Mouse (Mus musculus) forebrain, postnatal 0 days (tissue): Measurements from ENCODE around the gene Kiss1. TPM values are rescaled to one million over a fixed set of nuclear protein-coding genes. Genes with fewer than 3 reads are reported as not detected.
"Not testable (repeated sequence)": the region's sequence is repeated elsewhere in the genome, so short reads cannot be mapped to it uniquely, and the experiment has no call there.

Source experiments
- ATAC-seq: fragments of 200-750 bp; cut with Nextera tagmentation; 2 replicates; pipeline ENCODE4 v1.8.0; 2017; ENCODE audit warnings: mild to moderate bottlenecking, moderate library complexity
- DNase-seq: peaks from one replicate; pipeline ENCODE4 v3.0.0-alpha.2; 2015
- H3K27ac ChIP-seq: fragments of 300-500 bp; sonication (generic); 2 replicates; pipeline ENCODE4 v1.5.1; 2014; ENCODE audit warnings: low read depth, mild to moderate bottlenecking, antibody characterized with exemption, low read length, moderate library complexity, mixed read lengths
- H3K27me3 ChIP-seq: fragments of 300-500 bp; sonication (generic); 2 replicates; pipeline ENCODE4 v1.6.1; 2014; ENCODE audit warnings: mild to moderate bottlenecking, low read length, mixed read lengths; ENCODE audit not compliant: insufficient read depth
- H3K36me3 ChIP-seq: fragments of 300-500 bp; sonication (generic); 2 replicates; pipeline ENCODE4 v1.6.1; 2014; ENCODE audit warnings: mild to moderate bottlenecking, moderate library complexity; ENCODE audit not compliant: insufficient read depth
- H3K4me1 ChIP-seq: fragments of 300-500 bp; sonication (generic); 2 replicates; pipeline ENCODE4 v1.6.1; 2014; ENCODE audit warnings: antibody characterized with exemption; ENCODE audit not compliant: insufficient read depth
- H3K4me2 ChIP-seq: fragments of 300-500 bp; sonication (generic); 2 replicates; pipeline ENCODE4 v1.6.1; 2014; ENCODE audit warnings: low read depth, mild to moderate bottlenecking, moderate library complexity
- H3K4me3 ChIP-seq: fragments of 300-500 bp; sonication (generic); 2 replicates; pipeline ENCODE4 v1.5.1; 2014; ENCODE audit warnings: low read depth, low read length, mixed read lengths
- H3K9ac ChIP-seq: fragments of 300-500 bp; sonication (generic); 2 replicates; pipeline ENCODE4 v1.6.1; 2014; ENCODE audit warnings: mild to moderate bottlenecking
- H3K9me3 ChIP-seq: fragments of 300-500 bp; sonication (generic); 2 replicates; pipeline ENCODE4 v1.6.1; 2016; ENCODE audit warnings: low read length
- CTCF ChIP-seq: sonication (generic); IDR thresholded peaks from 2 replicates; pipeline ENCODE4 v1.5.1; 2016; ENCODE audit warnings: antibody characterized with exemption, control low read depth, low read depth
- WGBS: fragments of 180-500 bp; shearing (Covaris S2); extraction: QIAGEN DNeasy Blood & Tissue Kit; methylation state at CpG from one replicate; pipeline ENCODE4 v1.1.7; 2014; 5-methylcytosine and 5-hydroxymethylcytosine counted together
- polyA plus RNA-seq: library from polyadenylated mRNA; unstranded; fragments of >200 nt; fragmentation: Nextera tagmentation; extraction: Ambion mirVana; gene quantifications from 2 replicates; pipeline ENCODE4 v1.2.1, GENCODE M21; 2015
- total RNA-seq: library from RNA; depleted of rRNA; stranded (reverse); fragments of >200 nt; gene quantifications from 2 replicates; pipeline ENCODE4 v1.2.3, GENCODE M21; 2014

Kiss1 gene
- total and polyA plus RNA-seq, 2 experiments from 2014 or later: not detected

DNA sequence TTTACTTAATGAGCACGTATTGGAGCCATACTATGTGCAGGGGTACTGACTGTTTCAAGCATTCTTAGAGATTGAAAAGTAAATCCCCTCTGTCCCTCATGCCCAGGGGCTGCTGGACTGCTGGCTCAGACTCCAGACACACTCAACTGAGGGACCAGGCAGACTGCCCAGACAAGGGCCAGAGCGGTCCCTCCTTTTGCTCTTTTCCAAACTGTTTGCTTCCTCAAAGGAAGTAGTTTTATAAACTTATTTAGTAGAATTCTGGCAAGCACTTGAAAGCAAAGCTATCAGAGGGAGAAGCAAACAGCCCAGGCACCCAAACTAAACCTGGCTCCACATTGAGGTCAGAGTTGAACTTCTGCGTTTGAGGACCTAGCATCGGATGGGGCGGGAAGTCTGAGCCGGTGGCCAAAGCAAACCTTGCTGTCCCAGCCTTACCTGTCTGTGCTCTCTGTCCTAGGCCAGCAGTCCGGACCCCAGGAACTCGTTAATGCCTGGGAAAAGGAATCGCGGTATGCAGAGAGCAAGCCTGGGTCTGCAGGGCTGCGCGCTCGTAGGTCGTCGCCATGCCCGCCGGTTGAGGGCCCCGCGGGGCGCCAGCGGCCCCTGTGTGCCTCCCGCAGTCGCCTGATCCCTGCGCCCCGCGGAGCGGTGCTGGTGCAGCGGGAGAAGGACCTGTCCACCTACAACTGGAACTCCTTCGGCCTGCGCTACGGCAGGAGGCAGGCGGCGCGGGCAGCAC is 7.4 kb downstream of the Kiss1 start:
- no peak overlapping the region for H3K27ac ChIP-seq
- ATAC-seq (peak; percentile 38; the same call in 1 of the 2 replicates), DNase-seq (no peak)
- H3K9ac ChIP-seq: peak overlapping the region; percentile 29; the same call in 1 of the 2 replicates
- no peaks in the 10 kb centered on the region for H3K9me3 ChIP-seq
- H3K36me3 ChIP-seq: no peaks in the 10 kb centered on the region
- 8% methylated on average over 34 of the region's 34 CpGs for WGBS
- peak overlapping the region; percentile 20 for H3K4me3 ChIP-seq
- H3K4me1 ChIP-seq: peaks cover 17% of the 10 kb centered on the region; the same call in 1 of the 2 replicates
- H3K4me2 ChIP-seq: peak overlapping the region; percentile 47
- TF ChIP-seq CTCF: no peak
- no peaks in the 10 kb centered on the region for H3K27me3 ChIP-seq

GRCm38 (mm10) chr1:133329638-133329964 is 7.9 kb downstream of the Kiss1 start:
- WGBS: 29% methylated on average over 7 of the region's 7 CpGs
- H3K4me1 ChIP-seq: peaks cover 17% of the 10 kb centered on the region; the same call in 1 of the 2 replicates
- no peaks in the 10 kb centered on the region for H3K36me3 ChIP-seq
- DNase-seq (no peak), ATAC-seq (no peak)
- no peak overlapping the region for H3K27ac ChIP-seq
- H3K27me3 ChIP-seq: no peaks in the 10 kb centered on the region
- TF ChIP-seq CTCF: no peak
- H3K4me2 ChIP-seq: peak overlapping the region; percentile 47
- peak overlapping the region; percentile 20; the same call in 1 of the 2 replicates for H3K4me3 ChIP-seq
- H3K9ac ChIP-seq: peak overlapping the region; percentile 29; the same call in 1 of the 2 replicates
- no peaks in the 10 kb centered on the region for H3K9me3 ChIP-seq

- no peak overlapping the region for H3K4me3 ChIP-seq
- H3K27me3 ChIP-seq: no peaks in the 10 kb centered on the region
- no peak overlapping the region for H3K4me2 ChIP-seq
- 0 out of 2 replicates have a peak overlapping the region, but pooled peaks have one; percentile 29 for H3K27ac ChIP-seq
- DNase-seq (peak; percentile 73), ATAC-seq (peak; percentile 79)
- no peaks in the 10 kb centered on the region for H3K9me3 ChIP-seq
- H3K4me1 ChIP-seq: peaks cover 17% of the 10 kb centered on the region; the same call in 1 of the 2 replicates
- H3K36me3 ChIP-seq: no peaks in the 10 kb centered on the region
- no peak for TF ChIP-seq CTCF
- no peak overlapping the region for H3K9ac ChIP-seq
- WGBS: 57% methylated on average over 3 of the region's 3 CpGs
Measured at GRCm38 (mm10) chr1:133331142-133331541, 9.5 kb downstream of the Kiss1 start.

DNA sequence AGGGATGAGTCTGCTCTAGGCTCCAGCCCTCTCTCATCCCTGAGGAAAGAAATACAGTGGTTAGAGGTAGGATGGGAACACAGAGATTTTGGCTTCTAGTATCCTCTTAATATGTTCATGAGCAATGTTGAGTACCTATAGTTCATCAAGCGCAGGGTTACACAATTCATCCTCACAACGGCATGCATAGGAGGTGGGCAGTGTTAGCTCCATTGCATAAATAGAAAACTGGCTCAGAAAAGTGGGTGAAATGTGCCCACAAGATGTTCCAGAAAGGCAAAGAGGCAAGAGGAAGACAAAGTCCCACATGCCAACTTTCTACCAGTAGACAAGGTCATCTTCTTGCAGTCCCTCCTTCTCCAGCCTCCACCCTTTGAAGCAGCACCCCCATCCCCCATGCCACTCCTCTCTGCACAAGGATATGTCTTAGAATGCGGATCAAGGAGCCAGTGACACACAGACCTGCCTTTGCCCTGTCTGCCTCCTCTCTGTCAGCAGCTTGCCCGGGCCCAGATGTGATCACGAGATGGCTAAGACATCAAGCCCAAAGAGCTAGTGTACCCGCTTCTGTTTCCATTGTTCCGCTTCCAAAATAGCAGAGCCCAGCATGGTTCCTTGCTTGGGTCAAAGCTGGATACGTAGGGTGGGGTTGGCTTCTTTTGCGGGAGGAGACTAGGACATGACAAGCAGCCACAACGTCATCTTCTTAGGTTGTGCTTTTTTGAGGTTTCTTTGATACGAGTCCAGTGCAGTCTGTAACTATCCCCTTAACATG is 11.2 kb downstream of the Kiss1 start:
- DNase-seq (no peak), ATAC-seq (no peak)
- 91% methylated on average over 11 of the region's 11 CpGs for WGBS
- H3K27ac ChIP-seq: no peak overlapping the region
- no peaks in the 10 kb centered on the region for H3K36me3 ChIP-seq
- H3K9ac ChIP-seq: no peak overlapping the region
- H3K4me2 ChIP-seq: no peak overlapping the region
- H3K9me3 ChIP-seq: no peaks in the 10 kb centered on the region
- H3K4me1 ChIP-seq: peaks cover 17% of the 10 kb centered on the region; the same call in 1 of the 2 replicates
- no peak for TF ChIP-seq CTCF
- no peaks in the 10 kb centered on the region for H3K27me3 ChIP-seq
- H3K4me3 ChIP-seq: no peak overlapping the region

GRCm38 (mm10) chr1:133333937-133334336 is 12.3 kb downstream of the Kiss1 start:
- H3K4me2 ChIP-seq: no peak overlapping the region
- no peaks in the 10 kb centered on the region for H3K9me3 ChIP-seq
- peak; percentile 54 for DNase-seq
- H3K9ac ChIP-seq: no peak overlapping the region
- no peak overlapping the region for H3K4me3 ChIP-seq
- peak; percentile 49 for ATAC-seq
- peaks cover 17% of the 10 kb centered on the region; the same call in 1 of the 2 replicates for H3K4me1 ChIP-seq
- no peak overlapping the region for H3K27ac ChIP-seq
- TF ChIP-seq CTCF: no peak
- 41% methylated on average over 6 of the region's 6 CpGs for WGBS
- no peaks in the 10 kb centered on the region for H3K36me3 ChIP-seq
- H3K27me3 ChIP-seq: no peaks in the 10 kb centered on the region

DNA sequence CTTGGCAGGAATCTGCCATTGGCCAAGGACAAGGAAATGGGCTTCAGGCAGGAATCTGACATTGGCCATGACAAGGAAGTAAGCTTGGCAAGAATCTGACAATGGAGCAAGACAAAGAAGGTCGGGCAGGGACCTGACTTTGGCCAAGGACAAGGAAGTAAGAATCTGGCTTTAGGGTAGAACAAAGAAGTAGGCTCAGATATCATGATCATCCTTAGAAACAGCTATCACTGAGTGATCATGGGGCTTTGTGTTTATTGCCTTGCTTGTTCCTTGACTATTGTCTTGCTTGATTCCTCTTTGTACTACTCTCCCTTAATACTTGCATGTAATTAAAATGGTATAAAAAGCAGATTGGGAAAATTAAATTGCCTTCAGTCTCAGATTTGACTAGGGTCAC is 18.7 kb downstream of the Kiss1 start:
- H3K9ac ChIP-seq, H3K9me3 ChIP-seq, DNase-seq, H3K4me1 ChIP-seq, H3K4me2 ChIP-seq, H3K4me3 ChIP-seq, H3K27ac ChIP-seq, ATAC-seq, H3K27me3 ChIP-seq, H3K36me3 ChIP-seq: not testable (repeated sequence)
- WGBS: 75% methylated on average over 1 of the region's 1 CpGs

- Histone ChIP-seq H3K4me3 (no peak overlapping the region), H3K9ac (no peak overlapping the region), H3K27ac (no peak overlapping the region), H3K4me1 (no peaks in the 10 kb centered on the region), H3K36me3 (no peaks in the 10 kb centered on the region), H3K27me3 (no peaks in the 10 kb centered on the region), H3K4me2 (no peak overlapping the region), H3K9me3 (no peaks in the 10 kb centered on the region)
- 93% methylated on average over 2 of the region's 2 CpGs for WGBS
- DNase-seq: no peak
- no peak for TF ChIP-seq CTCF
- ATAC-seq: no peak
Measured at GRCm38 (mm10) chr1:133344357-133344756, 22.7 kb downstream of the Kiss1 start.
